Mouse (Mus musculus) forebrain, embryonic 11.5 days (tissue): Measurements from ENCODE around the gene 2700081O15Rik. TPM values are rescaled to one million over a fixed set of nuclear protein-coding genes. Genes with fewer than 3 reads are reported as not detected.
A peak's percentile ranks its signal among the peaks of the same experiment; 100 is the strongest.

ENCODE experiments used
- ATAC-seq: fragments of 200-750 bp; cut with Nextera tagmentation; replicated peaks from 2 replicates; pipeline ENCODE4 v1.8.0; 2017; ENCODE audit warnings: moderate TSS enrichment; ENCODE audit not compliant: low FRiP score
- DNase-seq: peaks from one replicate; pipeline ENCODE4 v3.0.0-alpha.2; 2017; ENCODE audit warnings: low spot score
- H3K27ac ChIP-seq: fragments of 300-500 bp; sonication (generic); 2 replicates; pipeline ENCODE4 v1.5.1; 2014; ENCODE audit warnings: low read depth, low read length
- H3K27me3 ChIP-seq: fragments of 300-500 bp; sonication (generic); 2 replicates; pipeline ENCODE4 v1.6.1; 2014; ENCODE audit warnings: mild to moderate bottlenecking, low read length, mixed read lengths; ENCODE audit not compliant: control insufficient read depth, insufficient read depth
- H3K36me3 ChIP-seq: fragments of 300-500 bp; sonication (generic); 2 replicates; pipeline ENCODE4 v1.6.1; 2014; ENCODE audit warnings: mild to moderate bottlenecking, low read length, moderate library complexity, mixed read lengths; ENCODE audit not compliant: control insufficient read depth, insufficient read depth
- H3K4me1 ChIP-seq: fragments of 300-500 bp; sonication (generic); replicated peaks from 2 replicates; pipeline ENCODE4 v1.6.1; 2014; ENCODE audit warnings: low read length, mixed read lengths; ENCODE audit not compliant: control insufficient read depth, insufficient read depth
- H3K4me2 ChIP-seq: fragments of 300-500 bp; sonication (generic); 2 replicates; pipeline ENCODE4 v1.6.1; 2014; ENCODE audit warnings: low read depth, mild to moderate bottlenecking, low read length, moderate library complexity, mixed read lengths; ENCODE audit not compliant: severe bottlenecking
- H3K4me3 ChIP-seq: fragments of 300-500 bp; sonication (generic); 2 replicates; pipeline ENCODE4 v1.5.1; 2014; ENCODE audit warnings: low read depth, low read length
- H3K9ac ChIP-seq: fragments of 300-500 bp; sonication (generic); 2 replicates; pipeline ENCODE4 v1.6.1; 2014; ENCODE audit warnings: low read length
- H3K9me3 ChIP-seq: fragments of 300-500 bp; sonication (generic); 2 replicates; pipeline ENCODE4 v1.6.1; 2016; ENCODE audit warnings: low read length, mixed read lengths; ENCODE audit not compliant: control insufficient read depth
- WGBS: fragments of 180-500 bp; shearing (Covaris S2); extraction: QIAGEN DNeasy Blood & Tissue Kit; methylation state at CpG from one replicate; pipeline ENCODE4 v1.1.7; 2014; 5-methylcytosine and 5-hydroxymethylcytosine counted together
- polyA plus RNA-seq: library from polyadenylated mRNA; unstranded; fragments of >200 nt; fragmentation: Nextera tagmentation; extraction: Ambion mirVana; gene quantifications from 2 replicates; pipeline ENCODE4 v1.2.1, GENCODE M21; 2014

Gene 2700081O15Rik
- polyA plus RNA-seq, 1 experiment from 2014 or later: 11.5 TPM

- Histone ChIP-seq H3K4me3 (peak overlapping the region; percentile 98), H3K36me3 (no peaks in the 10 kb centered on the region; the same call in 1 of the 2 replicates), H3K4me2 (peak overlapping the region; percentile 92), H3K4me1 (peaks cover 40% of the 10 kb centered on the region), H3K9ac (peak overlapping the region; percentile 99), H3K27ac (peak overlapping the region; percentile 93), H3K9me3 (no peaks in the 10 kb centered on the region), H3K27me3 (no peaks in the 10 kb centered on the region)
- ATAC-seq: peak; percentile 57
- WGBS: under 1% methylated on average over 51 of the region's 59 CpGs
- DNase-seq: peak; percentile 94
Measured at GRCm38 (mm10) chr19:7417911-7418849, 755 bp downstream of the 2700081O15Rik start.

- ATAC-seq: no peak
- Histone ChIP-seq H3K9ac (peak overlapping the region; percentile 99), H3K36me3 (no peaks in the 10 kb centered on the region; the same call in 1 of the 2 replicates), H3K9me3 (no peaks in the 10 kb centered on the region), H3K27me3 (no peaks in the 10 kb centered on the region), H3K27ac (peak overlapping the region; percentile 18; the same call in 1 of the 2 replicates), H3K4me3 (peak overlapping the region; percentile 98), H3K4me2 (peak overlapping the region; percentile 92), H3K4me1 (peaks cover 45% of the 10 kb centered on the region)
- DNase-seq: no peak
- WGBS: 36% methylated on average over 6 of the region's 6 CpGs
Measured at GRCm38 (mm10) chr19:7419134-7419533, 1.7 kb downstream of the 2700081O15Rik start.

- H3K9me3 ChIP-seq: no peaks in the 10 kb centered on the region
- no peak overlapping the region; the same call in 1 of the 2 replicates for H3K27ac ChIP-seq
- H3K4me2 ChIP-seq: peak overlapping the region; percentile 92
- peaks cover 45% of the 10 kb centered on the region for H3K4me1 ChIP-seq
- peak overlapping the region; percentile 99 for H3K9ac ChIP-seq
- H3K36me3 ChIP-seq: peaks cover 3% of the 10 kb centered on the region; the same call in 1 of the 2 replicates
- no peaks in the 10 kb centered on the region for H3K27me3 ChIP-seq
- 72% methylated on average over 12 of the region's 12 CpGs for WGBS
- H3K4me3 ChIP-seq: peak overlapping the region; percentile 98; the same call in 1 of the 2 replicates
- ATAC-seq (no peak), DNase-seq (peak; percentile 59)
Measured at GRCm38 (mm10) chr19:7420108-7420507, 2.7 kb downstream of the 2700081O15Rik start.

- H3K9ac ChIP-seq: peak overlapping the region; percentile 56; the same call in 1 of the 2 replicates
- H3K4me2 ChIP-seq: peak overlapping the region; percentile 92
- H3K36me3 ChIP-seq: peaks cover 3% of the 10 kb centered on the region; the same call in 1 of the 2 replicates
- peak; percentile 65 for DNase-seq
- peaks cover 45% of the 10 kb centered on the region for H3K4me1 ChIP-seq
- H3K27ac ChIP-seq: no peak overlapping the region
- ATAC-seq: no peak
- no peaks in the 10 kb centered on the region for H3K27me3 ChIP-seq
- 42% methylated on average over 27 of the region's 27 CpGs for WGBS
- no peaks in the 10 kb centered on the region for H3K9me3 ChIP-seq
- H3K4me3 ChIP-seq: no peak overlapping the region
Measured at GRCm38 (mm10) chr19:7420841-7421601, 3.6 kb downstream of the 2700081O15Rik start.

- ATAC-seq (peak; percentile 58), DNase-seq (peak; percentile 88)
- Histone ChIP-seq H3K27me3 (no peaks in the 10 kb centered on the region), H3K9me3 (no peaks in the 10 kb centered on the region), H3K4me1 (peaks cover 45% of the 10 kb centered on the region), H3K27ac (peak overlapping the region; percentile 62), H3K36me3 (peaks cover 7% of the 10 kb centered on the region), H3K4me2 (peak overlapping the region; percentile 92), H3K9ac (peak overlapping the region; percentile 56), H3K4me3 (peak overlapping the region; percentile 19)
- WGBS: 6% methylated on average over 44 of the region's 48 CpGs
Measured at GRCm38 (mm10) chr19:7421602-7422591, 4.5 kb downstream of the 2700081O15Rik start.

- Histone ChIP-seq H3K9me3 (no peaks in the 10 kb centered on the region), H3K4me3 (peak overlapping the region; percentile 19), H3K27ac (peak overlapping the region; percentile 62), H3K27me3 (no peaks in the 10 kb centered on the region), H3K4me2 (peak overlapping the region; percentile 92), H3K9ac (peak overlapping the region; percentile 56), H3K36me3 (peaks cover 7% of the 10 kb centered on the region), H3K4me1 (peaks cover 45% of the 10 kb centered on the region)
- DNase-seq (no peak), ATAC-seq (0 out of 2 replicates have a peak, but pooled peaks have one; percentile 1)
- WGBS: 7% methylated on average over 30 of the region's 35 CpGs
Measured at GRCm38 (mm10) chr19:7422656-7423027, 5.2 kb downstream of the 2700081O15Rik start.

GRCm38 (mm10) chr19:7423028-7423655 lies 5.7 kb downstream of the 2700081O15Rik start:
- H3K4me2 ChIP-seq: peak overlapping the region; percentile 92
- peak overlapping the region; percentile 19 for H3K4me3 ChIP-seq
- H3K36me3 ChIP-seq: peaks cover 10% of the 10 kb centered on the region
- 8% methylated on average over 50 of the region's 51 CpGs for WGBS
- H3K4me1 ChIP-seq: peaks cover 45% of the 10 kb centered on the region
- H3K9ac ChIP-seq: peak overlapping the region; percentile 56
- peak overlapping the region; percentile 62 for H3K27ac ChIP-seq
- no peaks in the 10 kb centered on the region for H3K27me3 ChIP-seq
- DNase-seq: peak; percentile 80
- ATAC-seq: peak; percentile 39
- no peaks in the 10 kb centered on the region for H3K9me3 ChIP-seq
